Mouse (Mus musculus) layer of hippocampus, postnatal 10 days (tissue): ENCODE data around the gene Spaca4. TPM values are rescaled to one million over a fixed set of nuclear protein-coding genes. Genes with fewer than 3 reads are reported as not detected.

Source experiments
- DNase-seq, 2 experiments: peaks; one replicate each; pipeline ENCODE4 v3.0.0; 2021; ENCODE audit warnings: low spot score in 2 of 2
- total RNA-seq, 2 experiments: library from RNA; stranded (reverse); gene quantifications; 2 replicates each; pipeline ENCODE4 v1.2.3; 2021

Gene Spaca4
- total RNA-seq, 2 experiments from 2014 or later = not detected

- DNase-seq = peak in 1 of 2 experiments; percentile 26
Observed at GRCm38 (mm10) chr7:45713396-45713795, 12.2 kb downstream of the Spaca4 start.

GRCm38 (mm10) chr7:45712022-45712757 is 13.4 kb downstream of the Spaca4 start:
- DNase-seq = peak in 1 of 2 experiments; percentile 41

GRCm38 (mm10) chr7:45711316-45712021 is 14.1 kb downstream of the Spaca4 start:
- peak in 1 of 2 experiments; percentile 30 for DNase-seq

GRCm38 (mm10) chr7:45710477-45711191 is 15.0 kb downstream of the Spaca4 start:
- DNase-seq = peak in 1 of 2 experiments; percentile 33

GRCm38 (mm10) chr7:45709677-45710355 is 15.8 kb downstream of the Spaca4 start:
- peak in 1 of 2 experiments; percentile 30 for DNase-seq

GRCm38 (mm10) chr7:45709036-45709435 is 16.6 kb downstream of the Spaca4 start:
- peak in 1 of 2 experiments; percentile 46 for DNase-seq

- no peak for DNase-seq
Observed at GRCm38 (mm10) chr7:45708221-45708761, 17.3 kb downstream of the Spaca4 start.

- peak; percentile 97 for DNase-seq
Observed at GRCm38 (mm10) chr7:45707375-45707967, 18.1 kb downstream of the Spaca4 start.

GRCm38 (mm10) chr7:45706721-45707241 is 18.8 kb downstream of the Spaca4 start:
- DNase-seq = peak; percentile 85 to 90

GRCm38 (mm10) chr7:45705873-45706281 is 19.7 kb downstream of the Spaca4 start:
- DNase-seq = peak; percentile 84 to 87

GRCm38 (mm10) chr7:45705443-45705864 is 20.2 kb downstream of the Spaca4 start:
- DNase-seq = no peak

- DNase-seq = peak; percentile 98
Observed at GRCm38 (mm10) chr7:45704730-45705442, 20.7 kb downstream of the Spaca4 start, which contains the start of gene Dbp. TSS of gene Dbp (plus strand) at chr7:45705088.

GRCm38 (mm10) chr7:45704046-45704559 is 21.5 kb downstream of the Spaca4 start:
- DNase-seq = peak; percentile 74 to 81

GRCm38 (mm10) chr7:45703521-45704033 is 22.0 kb downstream of the Spaca4 start:
- DNase-seq = no peak

- DNase-seq = no peak
Observed at GRCm38 (mm10) chr7:45702809-45703520, 22.6 kb downstream of the Spaca4 start.

GRCm38 (mm10) chr7:45702316-45702715 is 23.3 kb downstream of the Spaca4 start:
- DNase-seq = no peak

- DNase-seq = peak in 1 of 2 experiments; percentile 4
Observed at GRCm38 (mm10) chr7:45701607-45702006, 24.0 kb downstream of the Spaca4 start.

GRCm38 (mm10) chr7:45701072-45701471 is 24.5 kb downstream of the Spaca4 start:
- DNase-seq = peak in 1 of 2 experiments; percentile 55
